Mouse (Mus musculus): ENCODE measurements around the gene Samd4. TPM values are rescaled to one million over a fixed set of nuclear protein-coding genes. Genes with fewer than 3 reads are reported as not detected.

The Samd4 gene
- polyA plus RNA-seq, 1 experiment from 2014 or later: 6.3 TPM

DNA sequence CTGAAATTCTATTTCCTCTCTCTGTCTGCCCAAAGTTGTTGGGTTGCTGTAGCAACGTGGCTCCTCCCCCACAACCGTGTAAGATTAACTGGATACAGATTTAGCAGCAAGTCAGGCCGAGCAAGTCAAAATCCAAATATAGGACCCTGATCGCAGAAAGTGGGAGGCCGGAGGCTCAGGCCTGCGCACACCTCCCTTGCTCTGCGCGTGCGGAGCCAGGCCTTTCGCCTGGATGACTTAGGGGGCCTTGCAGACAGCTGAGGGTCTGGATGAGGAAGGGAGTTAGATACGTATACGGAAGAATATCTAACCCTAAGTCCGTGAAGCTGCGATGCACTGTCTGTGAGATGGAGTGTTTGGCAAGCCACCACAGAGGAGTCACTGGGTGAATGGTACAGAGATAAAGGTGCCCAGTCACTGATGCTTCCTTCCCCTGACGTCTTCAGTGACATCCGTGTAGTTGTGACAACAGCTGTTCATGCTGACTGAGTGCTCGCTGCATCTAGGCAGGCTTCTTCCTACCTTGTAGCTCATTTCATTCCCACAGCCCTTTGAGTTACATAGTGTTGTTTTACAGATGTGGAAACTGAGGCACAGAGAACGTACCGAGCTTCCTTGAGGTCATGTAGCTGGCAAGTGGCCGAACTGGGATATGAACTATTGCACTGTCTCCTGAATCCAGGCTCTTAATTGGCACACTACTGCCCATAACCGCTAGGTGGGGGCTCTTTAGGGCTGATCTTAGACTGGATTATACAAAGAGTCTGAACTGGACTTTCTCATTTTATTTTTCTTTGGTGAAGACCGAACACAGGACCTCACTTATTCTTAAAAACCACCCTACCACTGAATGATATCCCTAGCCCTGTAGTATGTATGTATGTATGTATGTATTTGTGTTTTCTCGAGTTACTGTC, 59.5 kb downstream of the Samd4 start:
- TF ChIP-seq EP300 (IDR thresholded peaks at IDR 0.05) (no peak), CTCF (IDR thresholded peaks at IDR 0.05) (peak; percentile 30; the same call in 1 of the 2 replicates)
- DNase-seq (ENCODE audit: low spot score) (peak; percentile 77), ATAC-seq (peak; percentile 70)
- Histone ChIP-seq H3K9ac (replicated peaks; ENCODE audit: low read depth) (no peak overlapping the region), H3K27ac (ENCODE audit: low read length) (no peak overlapping the region; the same call in 1 of the 2 replicates), H3K4me2 (replicated peaks; ENCODE audit: low read depth, low read length) (0 out of 2 replicates have a peak overlapping the region, but pooled peaks have one; percentile 2), H3K4me3 (ENCODE audit: low read depth, low read length) (no peak overlapping the region), H3K27me3 (replicated peaks; ENCODE audit: insufficient read depth, low read length) (no peaks in the 10 kb centered on the region), H3K9me3 (ENCODE audit: low read length) (no peaks in the 10 kb centered on the region), H3K4me1 (ENCODE audit: insufficient read depth, low read depth, low read length) (peaks cover 5% of the 10 kb centered on the region; the same call in 1 of the 2 replicates), H3K36me3 (ENCODE audit: insufficient read depth, low read length) (no peaks in the 10 kb centered on the region)
- 48% methylated on average over 23 of the region's 23 CpGs for WGBS

DNA sequence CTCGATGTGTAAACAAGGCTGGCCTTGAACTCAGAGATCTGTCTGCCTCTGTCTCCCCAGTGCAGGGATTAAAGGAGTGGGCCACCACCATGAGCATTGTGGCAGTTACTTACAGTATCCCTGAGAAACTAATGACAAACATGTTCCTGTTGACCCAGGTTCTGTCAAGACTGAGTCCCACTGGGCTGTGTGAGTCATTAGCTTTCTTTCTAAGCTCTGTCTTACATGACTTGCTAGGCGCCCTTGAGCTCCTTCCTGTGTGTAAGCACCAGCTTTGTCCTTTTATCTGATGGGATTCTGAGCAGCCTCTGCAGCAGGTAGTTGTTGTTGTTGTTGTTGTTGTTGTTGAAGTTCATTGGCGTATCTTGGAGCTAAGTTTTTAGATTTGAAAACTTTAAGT, 61.8 kb downstream of the Samd4 start:
- H3K9me3 ChIP-seq (ENCODE audit: low read length): no peaks in the 10 kb centered on the region
- H3K27me3 ChIP-seq (replicated peaks; ENCODE audit: insufficient read depth, low read length): no peaks in the 10 kb centered on the region
- H3K36me3 ChIP-seq (ENCODE audit: insufficient read depth, low read length): no peaks in the 10 kb centered on the region
- no peak overlapping the region for H3K4me2 ChIP-seq (replicated peaks; ENCODE audit: low read depth, low read length)
- DNase-seq (ENCODE audit: low spot score) (no peak), ATAC-seq (no peak)
- 63% methylated on average over 3 of the region's 3 CpGs for WGBS
- no peak overlapping the region for H3K9ac ChIP-seq (replicated peaks; ENCODE audit: low read depth)
- H3K4me1 ChIP-seq (ENCODE audit: insufficient read depth, low read depth, low read length): peaks cover 5% of the 10 kb centered on the region; the same call in 1 of the 2 replicates
- H3K27ac ChIP-seq (ENCODE audit: low read length): no peak overlapping the region
- no peak overlapping the region for H3K4me3 ChIP-seq (ENCODE audit: low read depth, low read length)
- no peak for TF ChIP-seq CTCF (IDR thresholded peaks at IDR 0.05)
- no peak for TF ChIP-seq EP300 (IDR thresholded peaks at IDR 0.05)

- Histone ChIP-seq H3K4me1 (ENCODE audit: insufficient read depth, low read depth, low read length) (peaks cover 11% of the 10 kb centered on the region; the same call in 1 of the 2 replicates), H3K36me3 (ENCODE audit: insufficient read depth, low read length) (no peaks in the 10 kb centered on the region), H3K27ac (ENCODE audit: low read length) (no peak overlapping the region), H3K4me3 (ENCODE audit: low read depth, low read length) (no peak overlapping the region), H3K4me2 (replicated peaks; ENCODE audit: low read depth, low read length) (no peak overlapping the region), H3K27me3 (replicated peaks; ENCODE audit: insufficient read depth, low read length) (no peaks in the 10 kb centered on the region), H3K9me3 (ENCODE audit: low read length) (no peaks in the 10 kb centered on the region), H3K9ac (replicated peaks; ENCODE audit: low read depth) (no peak overlapping the region)
- ATAC-seq (no peak), DNase-seq (ENCODE audit: low spot score) (no peak)
- no peak for TF ChIP-seq EP300 (IDR thresholded peaks at IDR 0.05)
- TF ChIP-seq CTCF (IDR thresholded peaks at IDR 0.05): no peak
- WGBS: 62% methylated on average over 10 of the region's 10 CpGs
Measured at GRCm38 (mm10) chr14:46945903-46946490, 63.3 kb downstream of the Samd4 start.

DNA sequence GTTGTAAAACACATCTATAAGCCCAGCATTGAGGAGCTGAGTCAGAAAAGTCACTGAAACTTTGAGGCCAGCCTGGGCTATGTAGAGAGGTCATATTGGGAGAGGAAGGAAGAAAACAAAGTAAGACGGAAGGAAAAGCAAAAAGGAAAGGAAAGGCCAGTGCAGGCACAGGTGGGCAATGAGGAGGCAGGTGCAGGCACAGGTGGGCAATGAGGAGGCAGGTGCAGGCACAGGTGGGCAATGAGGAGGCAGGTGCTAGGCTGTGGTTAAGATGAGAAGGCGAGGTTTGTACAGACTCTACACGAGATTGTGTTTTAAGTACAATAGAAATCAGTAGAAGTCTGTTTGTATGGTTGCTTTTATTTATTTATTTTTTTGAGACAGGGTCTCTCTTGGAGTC, 65.0 kb downstream of the Samd4 start:
- Histone ChIP-seq H3K4me1 (ENCODE audit: insufficient read depth, low read depth, low read length) (0 out of 2 replicates have a peak, but pooled peaks cover 6% of the 10 kb centered on the region), H3K27me3 (replicated peaks; ENCODE audit: insufficient read depth, low read length) (no peaks in the 10 kb centered on the region), H3K9ac (replicated peaks; ENCODE audit: low read depth) (no peak overlapping the region), H3K4me2 (replicated peaks; ENCODE audit: low read depth, low read length) (no peak overlapping the region), H3K4me3 (ENCODE audit: low read depth, low read length) (no peak overlapping the region), H3K9me3 (ENCODE audit: low read length) (no peaks in the 10 kb centered on the region), H3K27ac (ENCODE audit: low read length) (no peak overlapping the region), H3K36me3 (ENCODE audit: insufficient read depth, low read length) (no peaks in the 10 kb centered on the region)
- WGBS: 69% methylated on average over 3 of the region's 3 CpGs
- TF ChIP-seq EP300 (IDR thresholded peaks at IDR 0.05) (no peak), CTCF (IDR thresholded peaks at IDR 0.05) (no peak)
- DNase-seq (ENCODE audit: low spot score): no peak
- no peak for ATAC-seq

GRCm38 (mm10) chr14:46950527-46951384, 68.1 kb downstream of the Samd4 start:
- no peaks in the 10 kb centered on the region for H3K27me3 ChIP-seq (replicated peaks; ENCODE audit: insufficient read depth, low read length)
- DNase-seq (ENCODE audit: low spot score): no peak
- TF ChIP-seq EP300 (IDR thresholded peaks at IDR 0.05) (no peak), CTCF (IDR thresholded peaks at IDR 0.05) (no peak)
- no peaks in the 10 kb centered on the region for H3K9me3 ChIP-seq (ENCODE audit: low read length)
- no peak overlapping the region for H3K4me2 ChIP-seq (replicated peaks; ENCODE audit: low read depth, low read length)
- H3K36me3 ChIP-seq (ENCODE audit: insufficient read depth, low read length): no peaks in the 10 kb centered on the region
- H3K9ac ChIP-seq (replicated peaks; ENCODE audit: low read depth): no peak overlapping the region
- no peak overlapping the region for H3K4me3 ChIP-seq (ENCODE audit: low read depth, low read length)
- H3K27ac ChIP-seq (ENCODE audit: low read length): no peak overlapping the region
- 0 out of 2 replicates have a peak, but pooled peaks cover 11% of the 10 kb centered on the region for H3K4me1 ChIP-seq (ENCODE audit: insufficient read depth, low read depth, low read length)
- ATAC-seq: no peak
- 41% methylated on average over 11 of the region's 11 CpGs for WGBS
